7 mouse cellular contexts compared by ENCODE assay signal in genomic region chr9:56552766-56553165, GRCm38 (mm10).
DNase-seq lines count a peak whose midpoint lies in the region; ATAC-seq and TF ChIP-seq lines count a peak whose summit lies in the region.

No protein-coding gene starts in this region.

- no peak overlapping the region for H3K4me2 ChIP-seq in embryonic facial prominence, embryonic 12.5 days (replicated peaks)
- H3K4me2 ChIP-seq in kidney, embryonic 14.5 days (replicated peaks; ENCODE audit: low read depth, low read length) = no peak overlapping the region
- H3K4me2 ChIP-seq in midbrain, postnatal 0 days (ENCODE audit: low read depth, low read length, poor library complexity, severe bottlenecking) = no peak overlapping the region

- DNase-seq in adrenal gland, postnatal 10 days = peak; percentile 93
- peak; percentile 89 to 95 for DNase-seq in heart, adult 9 months (ENCODE audit: low spot score in 2 of 2)
- DNase-seq in liver = peak; percentile 64
- peak; percentile 78 for DNase-seq in midbrain, postnatal 0 days (ENCODE audit: low spot score)
- peak; percentile 18 to 50 for DNase-seq in spleen, postnatal 14 days (ENCODE audit: low spot score in 2 of 2)

- peaks cover 17% of the 10 kb centered on the region for H3K4me1 ChIP-seq in embryonic facial prominence, embryonic 12.5 days
- H3K4me1 ChIP-seq in kidney, embryonic 14.5 days (ENCODE audit: control insufficient read depth, insufficient read depth, low read length) = peaks cover 6% of the 10 kb centered on the region
- peaks cover 8% of the 10 kb centered on the region for H3K4me1 ChIP-seq in midbrain, postnatal 0 days (ENCODE audit: insufficient read depth, low read length)

- peak; percentile 83 for TF ChIP-seq CTCF in midbrain, postnatal 0 days (IDR thresholded peaks at IDR 0.05)

- no peaks in the 10 kb centered on the region for H3K36me3 ChIP-seq in embryonic facial prominence, embryonic 12.5 days
- H3K36me3 ChIP-seq in kidney, embryonic 14.5 days (ENCODE audit: control insufficient read depth, insufficient read depth, low read length) = no peaks in the 10 kb centered on the region
- no peaks in the 10 kb centered on the region for H3K36me3 ChIP-seq in midbrain, postnatal 0 days (ENCODE audit: insufficient read depth, low read length)

- 11% methylated on average over 1 of the region's 1 CpGs for WGBS in embryonic facial prominence, embryonic 12.5 days
- WGBS in kidney, embryonic 14.5 days = 9% methylated on average over 1 of the region's 1 CpGs
- 7% methylated on average over 1 of the region's 1 CpGs for WGBS in midbrain, postnatal 0 days

- no peaks in the 10 kb centered on the region for H3K9me3 ChIP-seq in embryonic facial prominence, embryonic 12.5 days
- no peaks in the 10 kb centered on the region for H3K9me3 ChIP-seq in kidney, embryonic 14.5 days (ENCODE audit: control insufficient read depth, low read length)
- no peaks in the 10 kb centered on the region for H3K9me3 ChIP-seq in midbrain, postnatal 0 days (ENCODE audit: low read length)

- H3K9ac ChIP-seq in embryonic facial prominence, embryonic 12.5 days = no peak overlapping the region
- no peak overlapping the region for H3K9ac ChIP-seq in kidney, embryonic 14.5 days (ENCODE audit: low read depth, low read length)
- H3K9ac ChIP-seq in midbrain, postnatal 0 days (replicated peaks; ENCODE audit: low read length, poor library complexity, severe bottlenecking) = no peak overlapping the region

- H3K27me3 ChIP-seq in embryonic facial prominence, embryonic 12.5 days = no peaks in the 10 kb centered on the region
- H3K27me3 ChIP-seq in kidney, embryonic 14.5 days (ENCODE audit: control insufficient read depth, insufficient read depth, low read length) = 0 out of 2 replicates have a peak, but pooled peaks cover 7% of the 10 kb centered on the region
- H3K27me3 ChIP-seq in midbrain, postnatal 0 days (ENCODE audit: insufficient read depth, low read length) = no peaks in the 10 kb centered on the region

- H3K4me3 ChIP-seq in embryonic facial prominence, embryonic 12.5 days = no peak overlapping the region
- no peak overlapping the region for H3K4me3 ChIP-seq in kidney, embryonic 14.5 days (ENCODE audit: low read length)
- no peak overlapping the region for H3K4me3 ChIP-seq in midbrain, postnatal 0 days (ENCODE audit: low read depth, low read length)

- peak; percentile 67; the same call in 1 of the 2 replicates for ATAC-seq in embryonic facial prominence, embryonic 12.5 days (ENCODE audit: insufficient number of reproducible peaks, insufficient read depth, low FRiP score, low TSS enrichment)
- peak; percentile 84 for ATAC-seq in kidney, embryonic 14.5 days (ENCODE audit: low FRiP score, low TSS enrichment)
- no peak for ATAC-seq in midbrain, postnatal 0 days (ENCODE audit: low FRiP score)

- no peak overlapping the region for H3K27ac ChIP-seq in embryonic facial prominence, embryonic 12.5 days
- no peak overlapping the region for H3K27ac ChIP-seq in kidney, embryonic 14.5 days (ENCODE audit: low read depth, low read length)
- H3K27ac ChIP-seq in midbrain, postnatal 0 days (ENCODE audit: low read depth, low read length) = no peak overlapping the region

Comparison
In these comparisons a context has a peak if more than half of its experiments do, and no peak if none do; other contexts are left out.
1. DNase-seq: peak in every context shown above with its lines; median percentile 93 in adrenal gland, postnatal 10 days; 92 in heart, adult 9 months; 78 in midbrain, postnatal 0 days; 64 in liver; 34 in spleen, postnatal 14 days.